Mouse (Mus musculus) retina, postnatal 1 day (tissue): ENCODE data around the gene Esam.

Source experiments
- DNase-seq: peaks from one replicate; pipeline ENCODE4 v3.0.0-alpha.2; 2012

Esam gene

GRCm38 (mm10) chr9:37556366-37556765 is 28.5 kb downstream of the Esam start:
- no peak for DNase-seq

- DNase-seq = no peak
These were observed 32.7 kb downstream of the Esam start for GRCm38 (mm10) chr9:37560617-37561016.

- no peak for DNase-seq
These were observed 35.9 kb downstream of the Esam start for GRCm38 (mm10) chr9:37563805-37564204.

GRCm38 (mm10) chr9:37567019-37567418 is 39.1 kb downstream of the Esam start:
- no peak for DNase-seq

GRCm38 (mm10) chr9:37567454-37567853 is 39.6 kb downstream of the Esam start:
- no peak for DNase-seq

GRCm38 (mm10) chr9:37567892-37568604 is 40.2 kb downstream of the Esam start:
- DNase-seq = no peak

GRCm38 (mm10) chr9:37568605-37569214 is 40.8 kb downstream of the Esam start:
- DNase-seq = no peak

- no peak for DNase-seq
These were observed 41.5 kb downstream of the Esam start for GRCm38 (mm10) chr9:37569231-37569835.

GRCm38 (mm10) chr9:37572204-37572876 is 44.5 kb downstream of the Esam start:
- DNase-seq = no peak

GRCm38 (mm10) chr9:37576436-37576930 is 48.6 kb downstream of the Esam start:
- peak; percentile 49 for DNase-seq

- DNase-seq = no peak
These were observed 55.7 kb downstream of the Esam start for GRCm38 (mm10) chr9:37583594-37583993.

GRCm38 (mm10) chr9:37586718-37587117 is 58.8 kb downstream of the Esam start:
- DNase-seq = no peak
